Mouse (Mus musculus): ENCODE measurements around the gene Gm26741.
A peak's percentile ranks its signal among the peaks of the same experiment; 100 is the strongest.

Gm26741 gene

DNA sequence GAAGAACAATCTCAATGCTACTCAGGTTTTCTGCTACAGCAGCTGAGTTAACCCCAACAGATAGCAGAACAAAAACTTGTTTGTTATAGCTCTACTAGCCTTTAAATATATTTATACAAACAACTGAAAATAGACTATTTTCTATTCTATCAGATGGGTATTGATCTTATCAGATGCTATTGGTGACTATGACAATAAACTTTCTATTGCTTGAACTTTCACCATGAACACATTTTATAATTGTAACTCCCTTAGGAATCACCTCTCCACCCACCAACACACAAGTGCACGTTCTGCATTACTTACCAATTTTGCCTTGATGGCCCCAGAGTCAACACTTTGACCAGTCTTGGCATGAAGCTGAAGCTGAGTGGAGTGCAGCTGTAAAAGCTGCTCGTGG is at the start of gene Gm26741:
Gene Gm26741 (plus strand): TSS at position 301 of the 400 bp plus-strand sequence.
- DNase-seq: no peak

DNA sequence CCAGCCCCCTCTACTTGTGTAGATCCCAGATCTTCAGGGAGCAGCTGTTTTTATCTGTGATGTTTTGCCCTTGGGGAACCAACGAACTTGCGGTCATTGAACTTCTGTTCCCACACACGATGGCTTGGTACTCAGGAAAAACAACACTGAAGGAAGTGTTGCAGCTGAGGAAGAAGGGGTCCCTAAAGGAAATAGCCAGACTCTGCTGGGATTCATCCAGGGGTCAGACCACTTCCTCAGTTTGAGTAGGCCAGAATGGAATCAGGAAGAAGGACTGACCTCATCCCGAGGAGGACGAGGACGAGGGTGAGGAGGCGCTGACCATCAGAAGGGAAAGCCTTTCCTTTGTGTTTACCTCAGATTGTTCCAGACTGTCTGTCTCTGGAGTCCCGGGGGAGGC is 49.4 kb upstream of the Gm26741 start:
- DNase-seq: peak; percentile 83

DNA sequence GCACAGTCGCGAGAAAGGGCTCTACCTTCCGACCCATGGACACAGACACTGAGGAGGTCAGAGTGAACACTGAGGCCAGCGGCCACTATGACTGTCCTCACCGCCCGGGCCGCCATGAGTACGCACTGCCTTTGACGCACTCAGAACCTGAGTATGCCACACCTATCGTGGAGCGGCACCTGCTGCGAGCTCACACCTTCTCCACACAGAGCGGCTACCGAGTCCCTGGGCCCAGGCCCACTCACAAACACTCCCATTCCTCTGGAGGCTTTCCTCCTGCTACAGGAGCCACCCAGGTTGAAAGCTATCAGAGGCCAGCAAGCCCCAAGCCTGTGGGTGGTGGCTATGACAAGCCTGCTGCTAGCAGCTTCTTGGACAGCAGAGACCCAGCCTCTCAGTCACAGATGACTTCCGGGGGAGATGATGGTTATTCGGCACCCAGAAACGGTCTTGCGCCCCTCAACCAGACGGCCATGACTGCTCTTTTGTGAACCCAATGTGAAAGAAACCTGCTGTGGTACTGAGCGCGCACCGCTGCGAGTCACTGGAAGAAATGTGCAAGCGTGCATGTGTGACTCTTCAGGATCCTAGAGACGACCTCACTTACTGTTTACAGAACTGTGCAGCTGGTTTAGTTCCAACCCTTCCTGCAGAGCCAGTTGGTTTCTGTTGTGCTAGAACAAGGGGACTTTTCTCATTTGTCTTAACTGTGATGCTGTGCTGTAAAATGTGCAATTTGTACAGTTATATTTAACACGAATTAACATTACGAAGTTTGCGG is 38.9 kb upstream of the Gm26741 start:
- DNase-seq: no peak

DNA sequence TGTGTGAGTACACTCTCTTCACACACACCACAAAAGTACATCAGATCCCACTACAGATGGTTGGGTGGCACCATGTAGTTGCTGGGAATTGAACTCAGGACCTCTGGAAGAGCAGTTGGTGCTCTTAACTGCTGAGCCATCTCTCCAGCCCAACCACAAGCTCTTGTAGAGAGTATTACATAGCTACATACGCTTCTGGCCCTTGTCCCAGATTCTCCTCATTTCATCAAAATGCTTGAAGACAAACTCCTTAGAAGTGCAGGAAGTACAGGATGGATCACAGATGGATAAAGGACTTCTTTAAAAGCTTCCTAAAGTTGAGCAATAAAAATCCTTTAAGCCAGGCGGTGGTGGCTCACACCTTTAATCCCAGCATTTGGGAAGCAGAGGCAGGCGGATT is 36.6 kb upstream of the Gm26741 start:
- DNase-seq: no peak

DNA sequence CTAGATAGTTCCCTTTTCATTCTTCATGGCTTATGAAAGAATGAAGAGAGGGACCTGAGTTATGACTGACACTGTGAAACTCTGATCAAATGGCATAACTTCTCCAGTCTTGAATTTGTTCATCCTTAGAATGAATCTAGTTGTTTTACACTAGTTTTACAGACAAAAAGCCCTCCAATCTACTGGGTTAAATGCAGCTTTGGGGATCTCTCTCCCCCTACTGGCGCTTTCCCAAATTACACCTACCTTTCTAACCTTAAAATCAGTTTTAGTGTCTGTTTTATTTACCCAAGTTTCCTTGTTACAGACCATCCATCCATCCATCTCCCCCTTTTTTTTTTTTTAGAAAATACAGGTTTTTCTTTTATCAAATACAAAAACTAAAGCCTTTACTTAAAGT is 27.6 kb upstream of the Gm26741 start:
- peak; percentile 76 for DNase-seq

DNA sequence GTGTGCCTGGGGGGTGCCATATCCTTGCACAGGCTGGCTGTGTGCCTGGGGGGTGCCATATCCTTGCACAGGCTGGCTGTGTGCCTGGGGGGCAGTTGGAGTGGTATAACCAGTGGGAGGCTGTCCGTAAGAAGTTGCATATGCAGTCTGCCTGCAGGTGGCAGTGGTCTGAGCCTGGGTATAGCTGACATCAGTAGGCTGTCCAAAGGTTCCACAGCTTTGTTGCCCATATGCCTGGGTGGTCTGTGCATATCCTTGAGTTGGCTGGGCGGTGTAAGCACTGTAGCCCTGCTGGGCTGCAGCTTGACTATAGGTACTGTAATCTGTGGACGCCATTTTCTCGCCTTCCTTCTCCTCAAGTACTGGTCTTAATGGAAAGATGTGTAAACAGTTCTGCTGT is 15.2 kb upstream of the Gm26741 start:
- peak; percentile 20 for DNase-seq

DNA sequence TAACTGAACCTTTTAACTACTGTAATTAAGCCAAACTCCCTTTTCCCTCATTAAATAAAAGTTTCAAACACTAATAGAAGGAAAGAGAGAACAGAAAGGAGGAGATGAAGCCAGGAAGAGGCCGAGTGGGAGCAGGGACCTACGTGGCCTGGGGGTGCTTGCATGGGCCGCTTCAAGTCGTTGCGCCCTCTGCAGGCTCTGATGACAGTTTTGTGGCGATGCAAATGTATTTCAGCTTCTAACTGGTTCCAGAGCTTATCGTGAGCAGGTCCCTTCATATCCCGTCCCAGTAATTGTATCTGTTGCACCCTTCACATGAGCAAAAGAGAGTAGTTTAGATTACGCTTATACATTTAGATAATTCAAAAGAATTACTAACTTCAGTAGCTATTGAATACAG is 5.4 kb upstream of the Gm26741 start:
- DNase-seq: no peak

DNA sequence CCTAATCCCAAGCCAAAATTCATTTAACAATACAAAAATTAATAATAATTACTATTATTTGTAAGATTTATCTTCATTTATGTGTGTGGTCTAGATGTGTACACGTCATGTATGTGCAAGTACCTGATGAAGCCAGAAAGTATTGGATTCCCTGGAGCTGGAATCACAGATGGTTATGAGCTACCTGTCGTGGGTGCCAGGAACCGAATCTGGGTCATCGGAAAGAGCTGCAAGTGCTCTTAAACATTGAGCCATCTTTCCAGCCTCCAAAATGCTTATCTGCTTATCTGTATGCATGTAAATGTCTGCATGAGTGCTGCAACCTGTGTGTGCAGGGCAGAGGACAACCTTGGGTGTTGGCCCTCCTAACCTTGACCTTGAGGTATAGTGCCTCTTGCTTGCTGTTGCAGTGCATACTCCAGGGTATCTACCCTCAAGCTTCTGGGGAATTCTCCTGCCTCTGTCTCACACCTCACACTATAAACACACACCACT is 1.7 kb downstream of the Gm26741 start:
- no peak for DNase-seq

DNA sequence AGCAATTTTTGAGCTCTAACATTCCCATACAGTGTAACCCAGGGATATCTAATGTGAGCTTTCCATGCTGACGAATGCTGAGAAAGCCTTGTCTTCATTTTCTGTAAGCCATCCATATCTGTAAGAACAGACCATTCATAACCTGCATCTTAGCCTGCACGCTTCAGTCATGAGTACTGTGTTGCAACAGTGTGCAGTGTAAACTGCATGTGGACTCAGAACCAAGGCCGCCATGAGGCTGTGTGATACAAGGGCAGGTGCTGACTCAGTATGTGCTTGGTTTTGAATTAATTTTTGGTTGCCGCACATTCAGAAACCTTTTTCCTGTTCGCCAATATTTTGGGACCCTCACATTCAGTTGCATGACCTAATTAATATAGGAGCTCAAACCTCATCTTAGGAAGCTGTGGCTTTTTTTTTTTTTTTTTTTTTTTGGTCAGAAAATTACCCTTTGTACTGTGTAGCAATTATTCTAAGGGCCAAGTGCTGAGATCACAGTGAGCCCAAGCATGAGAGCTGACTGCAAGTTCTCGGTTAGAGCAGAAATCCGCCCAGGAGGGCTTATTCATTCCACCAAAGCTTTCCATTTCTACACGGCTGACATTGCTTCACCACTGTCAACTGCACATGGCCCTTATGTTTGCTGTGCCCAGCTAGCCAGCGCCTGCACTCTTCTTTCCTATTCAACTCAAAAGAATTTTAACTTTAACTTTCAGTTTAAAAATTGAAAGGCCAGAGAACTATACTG is 2.5 kb downstream of the Gm26741 start:
- peak; percentile 44 for DNase-seq

DNA sequence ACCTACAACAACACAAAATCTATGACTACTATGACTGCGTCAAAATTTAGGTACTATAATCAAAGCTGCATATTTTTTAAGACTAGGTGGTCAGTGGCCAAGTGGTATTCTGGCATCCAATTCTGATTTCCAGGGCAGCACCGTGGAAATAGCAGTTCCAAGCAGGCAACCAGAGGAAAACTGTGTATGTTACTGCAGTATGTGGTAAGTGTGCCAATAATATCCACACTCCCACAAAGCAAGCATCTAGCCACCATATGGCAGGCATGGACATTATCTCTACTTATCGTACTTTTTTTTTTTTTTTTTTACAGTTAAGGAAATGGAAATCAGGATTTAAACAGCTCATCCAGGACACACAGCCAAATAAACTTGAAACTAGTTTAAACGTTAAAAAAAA is 9.8 kb downstream of the Gm26741 start:
- DNase-seq: no peak

DNA sequence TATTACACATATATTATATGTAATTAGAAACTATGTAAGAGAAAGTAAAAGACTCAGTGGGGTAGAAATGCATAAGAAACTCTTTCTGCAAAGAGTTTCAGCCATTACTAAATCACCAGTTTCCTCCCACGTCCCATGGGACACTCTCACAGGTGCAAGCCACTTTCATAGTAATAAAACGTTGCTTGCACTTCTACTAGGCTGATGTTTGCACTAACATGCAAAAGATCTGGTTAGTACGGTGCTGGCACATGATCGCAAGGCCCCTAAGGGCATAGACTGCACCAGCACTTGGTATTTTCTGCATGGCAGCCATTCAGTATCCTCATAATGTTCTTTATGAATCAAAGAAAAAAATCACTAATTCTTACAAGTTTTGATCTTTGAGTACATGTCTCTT is 15.3 kb downstream of the Gm26741 start:
- DNase-seq: no peak

DNA sequence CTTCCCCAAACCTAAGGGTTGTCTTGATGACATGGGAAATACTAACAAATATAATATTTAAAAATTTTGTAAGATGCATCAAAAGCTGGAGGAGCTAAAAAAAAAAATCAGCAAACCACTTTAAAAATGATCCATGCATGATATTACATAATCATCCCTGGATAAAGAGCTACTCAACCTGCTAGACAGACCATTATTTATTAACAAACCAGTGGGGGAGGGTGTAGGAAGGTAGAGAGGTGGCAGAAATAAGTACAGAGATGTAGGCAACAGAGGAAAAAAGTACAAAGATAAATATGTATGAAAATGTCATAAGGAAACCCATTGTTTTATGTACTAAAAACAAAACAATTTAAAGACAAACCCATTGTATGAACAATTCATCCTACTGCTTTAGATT is 16.1 kb downstream of the Gm26741 start:
- peak; percentile 80 for DNase-seq

DNA sequence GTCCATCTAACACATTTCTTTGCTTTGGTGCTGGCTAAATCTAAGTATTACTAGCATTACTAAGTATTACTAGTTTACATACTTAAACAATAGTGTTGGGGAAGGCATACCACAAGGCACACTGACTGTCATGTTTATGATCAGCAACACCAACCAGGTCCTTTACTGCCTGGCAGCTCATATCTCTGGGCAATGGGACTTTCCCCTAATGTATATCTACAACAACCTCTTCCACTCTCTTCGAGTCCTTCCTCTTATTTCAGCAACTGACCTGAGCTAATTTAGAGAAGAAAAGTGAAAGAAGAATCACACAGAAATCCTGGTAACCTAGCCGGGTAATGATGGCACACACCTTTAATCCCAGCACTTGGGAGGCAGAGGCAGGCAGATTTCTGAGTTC is 17.9 kb downstream of the Gm26741 start:
- DNase-seq: no peak

DNA sequence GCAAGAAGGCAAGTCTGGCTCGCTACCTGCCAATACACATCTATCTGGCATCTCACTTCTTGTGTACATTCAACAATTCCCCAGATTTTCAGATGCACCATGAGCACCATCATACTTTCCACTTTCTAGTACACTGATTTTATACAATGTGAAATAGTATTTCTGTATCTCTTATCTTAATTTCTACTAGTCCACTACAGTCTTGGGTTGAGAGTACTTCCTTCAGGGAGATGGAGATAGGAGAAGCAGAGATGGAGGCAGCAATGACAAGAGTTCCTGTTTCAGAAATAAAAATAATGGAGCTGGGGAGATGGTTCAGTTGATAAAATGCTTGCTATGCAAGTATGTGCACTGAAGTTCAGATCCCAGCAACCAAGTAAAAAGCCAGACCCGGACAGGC is 19.2 kb downstream of the Gm26741 start:
- no peak for DNase-seq

DNA sequence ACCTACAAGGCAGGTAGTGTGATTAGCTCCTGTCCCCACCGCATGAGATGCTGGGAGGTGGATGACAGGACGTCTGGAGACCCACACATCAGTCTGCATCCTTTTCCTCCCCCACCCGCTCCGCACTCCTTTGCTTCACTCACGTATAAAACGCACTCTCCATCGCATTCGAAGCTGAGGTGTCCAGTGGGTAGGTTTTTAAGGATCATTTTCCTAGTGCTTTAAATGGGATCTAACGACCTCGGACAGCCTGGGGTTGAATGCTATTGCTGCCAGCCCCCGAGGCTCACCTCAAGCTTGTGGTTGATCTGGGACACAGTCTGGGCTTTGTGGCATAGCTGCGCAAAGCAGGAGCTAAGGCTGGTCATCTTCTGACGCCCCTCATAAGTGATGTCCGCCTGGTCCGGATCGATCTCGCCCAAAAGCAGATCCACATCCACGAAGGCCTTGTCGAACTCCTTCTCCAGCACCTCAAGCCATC is 22.8 kb downstream of the Gm26741 start:
- DNase-seq: no peak

DNA sequence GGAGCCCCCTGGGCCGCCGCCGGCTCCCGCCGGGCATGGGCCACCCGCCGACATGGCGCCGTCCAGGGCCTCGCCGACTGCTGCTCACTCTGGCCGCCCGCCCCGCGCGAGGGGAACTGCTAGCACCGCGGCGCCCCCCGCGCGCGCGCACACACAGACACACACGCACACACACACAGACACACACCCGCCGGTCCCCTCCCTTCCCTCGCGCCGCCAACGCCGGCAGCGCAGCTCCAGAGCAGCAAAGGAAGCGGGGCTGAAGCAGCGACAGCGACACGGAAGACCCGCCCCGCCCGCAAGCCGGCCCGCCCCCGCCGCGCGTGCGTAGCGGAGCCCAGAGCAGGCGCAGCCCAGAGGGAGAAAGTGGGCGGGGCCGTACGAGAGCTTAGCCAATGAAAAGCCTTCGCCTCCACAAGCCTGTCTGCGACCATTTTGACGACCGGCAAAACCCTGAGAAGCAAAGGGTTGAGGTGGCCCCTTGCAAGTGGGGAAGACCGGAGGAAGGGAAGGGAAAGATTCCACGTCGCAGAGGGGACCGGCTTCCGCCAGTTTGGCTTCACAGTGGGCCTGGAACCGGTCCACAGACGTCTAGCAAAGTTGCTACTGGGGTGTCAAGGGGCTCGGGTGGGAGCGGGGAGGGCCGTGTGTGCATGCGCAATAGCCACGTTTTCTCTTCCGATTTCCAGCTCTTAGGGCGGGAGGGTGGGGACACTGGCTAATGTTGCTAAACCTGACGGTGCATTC is 23.5 kb downstream of the Gm26741 start, which contains the start of gene Gopc:
Gene Gopc (minus strand): TSS at position 280 of the 747 bp plus-strand sequence.
- DNase-seq: peak; percentile 98

DNA sequence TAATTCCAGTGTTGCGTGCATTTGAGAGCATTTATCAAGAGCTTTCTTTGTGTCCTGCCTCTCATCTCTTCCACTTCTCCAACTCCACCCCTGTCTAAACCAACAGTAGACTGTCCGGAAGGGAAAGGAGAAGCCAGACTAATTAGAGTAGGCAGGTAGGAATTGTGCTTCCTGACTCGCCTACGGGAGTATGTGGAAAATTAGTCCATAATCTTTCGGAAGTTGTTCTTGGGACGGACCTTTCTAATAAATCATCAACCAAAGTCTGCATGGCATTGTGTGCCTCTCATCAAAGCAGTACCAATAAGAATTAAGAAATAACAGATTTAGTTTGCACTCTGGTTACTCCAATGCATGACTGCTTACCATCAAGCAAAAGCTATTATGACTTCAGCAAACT is 24.5 kb downstream of the Gm26741 start:
- peak; percentile 66 for DNase-seq

DNA sequence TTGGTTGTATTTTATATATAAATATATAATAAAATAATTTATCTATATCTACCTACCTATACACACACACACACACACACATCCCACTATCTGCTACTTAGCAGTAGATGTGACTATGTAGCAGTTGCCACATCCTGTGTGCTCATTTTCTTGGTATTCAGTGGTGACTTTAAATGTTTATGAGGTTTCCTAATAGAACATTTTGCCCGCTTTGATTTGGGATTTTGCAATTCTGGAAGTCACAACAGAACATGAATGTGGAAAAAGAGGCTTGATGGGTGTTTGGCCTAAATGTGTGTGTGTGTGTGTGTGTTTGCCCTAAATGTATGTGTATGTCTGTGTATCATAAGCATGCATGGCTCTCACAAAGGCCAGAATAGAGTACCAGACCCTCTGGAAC is 25.0 kb downstream of the Gm26741 start:
- DNase-seq: no peak

DNA sequence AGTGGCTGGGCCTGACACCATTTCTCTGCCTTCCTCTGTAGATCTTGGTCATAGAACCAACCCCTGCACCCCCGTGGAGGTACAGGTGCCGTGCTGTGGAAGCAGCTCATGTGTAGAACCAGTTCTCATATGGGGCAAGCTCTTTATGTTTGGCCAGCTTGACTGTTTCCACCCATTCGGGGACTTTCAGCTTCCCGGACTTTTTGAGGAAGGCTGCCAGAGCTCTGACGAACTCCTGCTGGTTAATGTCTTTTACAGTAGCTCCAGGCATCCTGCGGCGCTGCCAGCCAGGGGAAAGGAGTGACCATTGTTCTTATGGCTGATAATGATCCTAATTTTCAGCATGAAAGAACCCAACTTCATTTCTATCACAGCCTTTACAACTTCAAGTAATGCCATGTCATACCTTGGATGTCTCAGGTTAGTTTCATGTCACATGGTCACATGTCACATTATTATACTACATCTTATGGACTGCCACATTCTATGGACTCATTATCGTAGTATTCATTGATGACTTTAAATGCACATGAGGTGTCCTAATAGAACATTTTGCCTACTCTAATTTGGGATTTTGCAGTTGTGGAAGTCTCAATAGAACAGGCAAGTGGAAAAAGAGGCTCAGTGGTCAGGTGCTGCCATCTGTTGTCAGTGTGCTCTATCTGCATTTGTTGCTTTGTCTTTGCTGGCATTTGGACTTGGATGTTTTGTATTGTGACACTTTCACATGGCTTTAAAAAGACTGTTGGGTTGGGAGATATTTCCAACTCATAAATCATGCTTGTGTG is 26.4 kb downstream of the Gm26741 start:
- peak; percentile 76 for DNase-seq

DNA sequence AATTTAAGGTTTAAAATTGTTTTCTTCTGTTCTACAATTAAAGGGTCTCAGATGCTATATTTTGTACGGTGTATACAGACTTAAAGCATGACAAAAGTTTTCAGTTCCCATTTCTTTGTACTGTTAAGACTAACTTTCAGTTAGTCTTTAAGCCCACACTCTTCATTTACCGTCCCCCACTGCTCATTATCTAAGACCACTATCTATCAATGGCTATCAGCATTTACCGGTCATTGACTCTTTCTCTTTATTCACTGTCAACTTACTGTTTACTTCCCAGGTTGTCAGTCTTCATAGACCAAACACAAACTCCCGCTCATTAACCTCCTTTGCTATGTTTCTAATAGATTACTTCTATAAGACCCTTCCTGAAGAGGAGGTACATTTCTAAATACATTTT is 28.6 kb downstream of the Gm26741 start:
- DNase-seq: no peak

DNA sequence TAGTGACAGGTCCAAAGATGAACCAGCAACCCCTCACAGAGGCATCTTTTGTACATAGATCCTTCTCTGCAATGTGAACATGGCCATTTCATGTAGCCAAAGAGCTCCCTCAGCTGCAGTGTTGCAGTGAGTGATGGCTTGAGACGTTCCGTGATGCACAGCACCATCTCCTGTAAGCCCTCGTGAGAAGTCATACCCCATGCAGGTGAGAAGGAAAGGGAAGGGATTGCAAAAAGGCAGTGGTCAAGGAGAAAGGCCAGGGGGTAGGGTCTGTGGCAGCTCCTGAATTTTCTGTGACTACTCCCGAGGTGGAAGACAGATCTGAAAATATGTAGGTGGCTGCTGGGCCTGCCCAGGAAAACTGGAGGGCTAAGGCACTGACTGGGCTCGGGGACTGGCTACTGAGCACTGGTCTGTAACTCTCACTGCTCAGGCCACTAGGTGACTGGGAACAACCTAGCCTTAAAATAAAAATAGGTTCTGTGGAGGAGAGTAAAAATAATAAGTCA is 30.4 kb downstream of the Gm26741 start, which contains the start of gene Nepn:
Gene Nepn (plus strand): TSS at position 51 of the 509 bp plus-strand sequence.
- DNase-seq: peak; percentile 38

DNA sequence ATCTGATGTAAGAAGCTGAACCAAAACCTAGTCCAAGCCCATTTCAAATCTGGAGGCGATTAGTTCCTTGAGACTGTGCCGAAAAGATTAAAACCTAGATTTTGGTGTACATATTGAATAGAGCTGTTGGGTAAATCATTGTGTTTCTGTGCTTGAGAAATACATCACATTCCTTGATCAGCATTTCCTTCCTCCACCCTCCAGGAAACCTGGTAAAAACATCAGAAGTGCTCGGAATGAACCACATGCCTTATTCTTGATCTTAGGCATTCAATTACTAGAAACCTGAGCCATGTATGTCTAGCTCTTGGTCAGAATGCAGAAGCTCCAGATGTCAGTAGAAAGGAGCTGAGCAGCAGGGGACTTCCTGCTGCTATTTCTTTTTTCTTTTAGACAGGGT is 30.9 kb downstream of the Gm26741 start:
- peak; percentile 37 for DNase-seq
